Mouse (Mus musculus): ENCODE data around the gene Fbxl2. TPM values are rescaled to one million over a fixed set of nuclear protein-coding genes. Genes with fewer than 3 reads are reported as not detected.

Fbxl2 gene
- polyA plus RNA-seq, 1 experiment: 1.9 TPM

DNA sequence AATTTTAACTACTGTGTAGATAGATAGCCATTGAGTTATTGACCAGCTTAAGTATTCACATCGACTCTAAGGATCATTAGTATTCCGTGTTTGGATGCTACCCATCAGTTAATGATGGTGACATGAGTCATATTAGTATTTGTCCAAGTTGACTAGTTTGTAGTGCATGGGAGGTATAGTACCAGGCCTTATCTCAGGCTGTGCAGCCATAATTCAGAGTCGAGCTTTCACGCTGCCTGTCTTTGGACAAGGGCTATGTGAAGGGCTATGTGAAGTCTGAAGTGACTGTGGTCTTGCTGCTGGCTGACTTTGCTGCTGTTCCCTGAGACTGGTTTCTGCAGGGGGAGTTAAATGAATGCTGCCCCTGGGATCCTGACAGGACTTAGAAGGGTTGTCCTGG, 88.2 kb downstream of the Fbxl2 start:
- WGBS: 98% methylated on average over 4 of the region's 4 CpGs
- Histone ChIP-seq H3K36me3 (ENCODE audit: control insufficient read depth, insufficient read depth, low read length) (peaks cover 46% of the 10 kb centered on the region), H3K27me3 (ENCODE audit: control insufficient read depth, insufficient read depth, low read length) (no peaks in the 10 kb centered on the region), H3K4me1 (replicated peaks; ENCODE audit: control insufficient read depth, insufficient read depth, low read length) (no peaks in the 10 kb centered on the region), H3K27ac (ENCODE audit: control insufficient read depth, insufficient read depth, low read length) (no peak overlapping the region), H3K4me3 (ENCODE audit: control insufficient read depth, insufficient read depth, low read length) (no peak overlapping the region)
- DNase-seq: no peak
- TF ChIP-seq CTCF (IDR thresholded peaks at IDR 0.05; ENCODE audit: borderline replicate concordance, control insufficient read depth, extremely low read depth, insufficient read depth, low read length, poor library complexity): no peak
- TF ChIP-seq POLR2A (IDR thresholded peaks at IDR 0.05; ENCODE audit: control insufficient read depth, extremely low read depth, insufficient read depth, low read length, poor library complexity): no peak

DNA sequence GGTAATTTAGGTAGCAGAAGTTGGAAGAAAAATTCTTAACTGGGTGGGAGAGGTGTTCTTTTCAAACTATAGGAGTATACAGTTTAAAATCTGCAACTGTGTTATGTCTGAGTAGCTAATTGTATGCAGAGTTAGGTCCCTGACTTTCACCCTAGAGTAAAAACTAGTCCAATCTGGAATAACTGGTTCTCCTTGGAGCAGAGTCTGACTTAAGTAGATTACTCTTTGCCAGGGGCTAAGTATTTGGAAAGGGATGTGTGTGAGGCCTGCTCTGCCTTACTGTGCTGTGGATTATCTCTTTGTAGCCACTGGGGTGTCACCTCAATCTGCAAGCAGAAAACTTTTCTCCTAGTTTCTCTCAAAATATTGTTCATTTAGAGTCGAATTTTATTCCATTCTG, 98.8 kb downstream of the Fbxl2 start:
- TF ChIP-seq CTCF (IDR thresholded peaks at IDR 0.05; ENCODE audit: borderline replicate concordance, control insufficient read depth, extremely low read depth, insufficient read depth, low read length, poor library complexity): no peak
- TF ChIP-seq POLR2A (IDR thresholded peaks at IDR 0.05; ENCODE audit: control insufficient read depth, extremely low read depth, insufficient read depth, low read length, poor library complexity): no peak
- H3K4me3 ChIP-seq (ENCODE audit: control insufficient read depth, insufficient read depth, low read length): no peak overlapping the region
- DNase-seq: no peak
- H3K36me3 ChIP-seq (ENCODE audit: control insufficient read depth, insufficient read depth, low read length): peaks cover 22% of the 10 kb centered on the region
- 0 out of 2 replicates have a peak, but pooled peaks cover 4% of the 10 kb centered on the region for H3K4me1 ChIP-seq (replicated peaks; ENCODE audit: control insufficient read depth, insufficient read depth, low read length)
- 94% methylated on average over 1 of the region's 1 CpGs for WGBS
- H3K27me3 ChIP-seq (ENCODE audit: control insufficient read depth, insufficient read depth, low read length): no peaks in the 10 kb centered on the region
- no peak overlapping the region for H3K27ac ChIP-seq (ENCODE audit: control insufficient read depth, insufficient read depth, low read length)

DNA sequence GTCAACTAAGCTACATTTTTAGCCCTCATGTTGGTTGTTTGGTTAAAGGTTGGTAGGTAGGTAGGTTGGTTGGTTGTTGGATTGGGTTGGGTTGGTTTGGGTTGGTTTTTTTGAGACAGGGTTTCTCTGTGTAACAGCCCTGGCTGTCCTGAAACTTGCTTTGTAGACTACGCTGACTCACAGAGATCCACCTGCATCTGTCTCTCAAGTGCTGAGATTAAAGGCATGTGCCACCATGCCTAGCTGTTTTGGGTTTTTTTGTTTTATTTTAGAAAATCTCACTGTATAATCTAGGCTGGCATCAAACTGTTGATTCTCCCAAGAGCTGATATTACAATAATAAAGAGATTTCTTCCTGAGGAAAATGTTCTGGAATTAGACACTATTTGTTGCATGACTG, 102.6 kb downstream of the Fbxl2 start:
- 41% methylated on average over 1 of the region's 1 CpGs for whole genome bisulfite sequencing

DNA sequence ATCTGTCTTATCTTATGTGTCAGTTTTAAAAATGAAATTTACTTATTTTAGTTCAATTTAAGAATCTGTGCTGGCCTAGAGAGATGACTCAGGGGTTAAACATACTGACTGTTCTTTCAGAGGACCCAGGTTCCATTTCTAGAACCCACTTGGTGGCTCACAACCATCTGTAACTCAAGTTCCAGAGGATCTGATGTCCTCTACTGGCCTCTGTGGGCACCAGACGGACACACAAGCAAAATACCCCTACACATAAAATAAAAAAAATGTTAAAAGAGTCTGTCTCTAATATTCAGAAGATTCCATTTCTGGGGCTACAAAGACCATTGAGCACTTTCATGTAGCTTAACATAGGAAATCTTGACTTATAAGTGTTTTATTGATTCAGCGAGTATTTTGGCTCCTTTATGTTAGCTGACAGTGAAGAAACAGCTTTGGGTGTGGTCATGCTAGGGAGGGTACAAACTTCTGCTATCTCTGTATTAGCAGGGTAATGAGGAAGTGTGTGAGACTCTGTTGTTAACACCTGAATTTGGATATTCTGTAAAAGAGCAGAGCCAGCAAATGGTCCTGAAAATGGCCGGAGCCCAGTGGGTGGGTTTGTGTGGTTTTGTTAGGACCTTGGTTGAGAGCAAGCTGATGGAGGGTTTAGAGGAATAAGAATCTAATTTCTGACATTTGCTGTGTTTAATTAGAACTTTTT, 104.7 kb downstream of the Fbxl2 start:
- Histone ChIP-seq H3K27me3 (ENCODE audit: control insufficient read depth, insufficient read depth, low read length) (no peaks in the 10 kb centered on the region), H3K4me3 (ENCODE audit: control insufficient read depth, insufficient read depth, low read length) (no peak overlapping the region), H3K36me3 (ENCODE audit: control insufficient read depth, insufficient read depth, low read length) (peaks cover 14% of the 10 kb centered on the region; the same call in 1 of the 2 replicates), H3K27ac (ENCODE audit: control insufficient read depth, insufficient read depth, low read length) (no peak overlapping the region), H3K4me1 (replicated peaks; ENCODE audit: control insufficient read depth, insufficient read depth, low read length) (0 out of 2 replicates have a peak, but pooled peaks cover 6% of the 10 kb centered on the region)
- no peak for DNase-seq
- WGBS: 91% methylated on average over 3 of the region's 3 CpGs
- TF ChIP-seq CTCF (IDR thresholded peaks at IDR 0.05; ENCODE audit: borderline replicate concordance, control insufficient read depth, extremely low read depth, insufficient read depth, low read length, poor library complexity) (no peak), POLR2A (IDR thresholded peaks at IDR 0.05; ENCODE audit: control insufficient read depth, extremely low read depth, insufficient read depth, low read length, poor library complexity) (no peak)

More for the DNA sequence above, 102.6 kb downstream of the Fbxl2 start:
- Histone ChIP-seq H3K27me3 (ENCODE audit: control insufficient read depth, insufficient read depth, low read length) (no peaks in the 10 kb centered on the region), H3K36me3 (ENCODE audit: control insufficient read depth, insufficient read depth, low read length) (peaks cover 19% of the 10 kb centered on the region), H3K27ac (ENCODE audit: control insufficient read depth, insufficient read depth, low read length) (no peak overlapping the region), H3K4me3 (ENCODE audit: control insufficient read depth, insufficient read depth, low read length) (no peak overlapping the region), H3K4me1 (replicated peaks; ENCODE audit: control insufficient read depth, insufficient read depth, low read length) (0 out of 2 replicates have a peak, but pooled peaks cover 6% of the 10 kb centered on the region)
- TF ChIP-seq CTCF (IDR thresholded peaks at IDR 0.05; ENCODE audit: borderline replicate concordance, control insufficient read depth, extremely low read depth, insufficient read depth, low read length, poor library complexity) (no peak), POLR2A (IDR thresholded peaks at IDR 0.05; ENCODE audit: control insufficient read depth, extremely low read depth, insufficient read depth, low read length, poor library complexity) (no peak)
- DNase-seq: no peak

DNA sequence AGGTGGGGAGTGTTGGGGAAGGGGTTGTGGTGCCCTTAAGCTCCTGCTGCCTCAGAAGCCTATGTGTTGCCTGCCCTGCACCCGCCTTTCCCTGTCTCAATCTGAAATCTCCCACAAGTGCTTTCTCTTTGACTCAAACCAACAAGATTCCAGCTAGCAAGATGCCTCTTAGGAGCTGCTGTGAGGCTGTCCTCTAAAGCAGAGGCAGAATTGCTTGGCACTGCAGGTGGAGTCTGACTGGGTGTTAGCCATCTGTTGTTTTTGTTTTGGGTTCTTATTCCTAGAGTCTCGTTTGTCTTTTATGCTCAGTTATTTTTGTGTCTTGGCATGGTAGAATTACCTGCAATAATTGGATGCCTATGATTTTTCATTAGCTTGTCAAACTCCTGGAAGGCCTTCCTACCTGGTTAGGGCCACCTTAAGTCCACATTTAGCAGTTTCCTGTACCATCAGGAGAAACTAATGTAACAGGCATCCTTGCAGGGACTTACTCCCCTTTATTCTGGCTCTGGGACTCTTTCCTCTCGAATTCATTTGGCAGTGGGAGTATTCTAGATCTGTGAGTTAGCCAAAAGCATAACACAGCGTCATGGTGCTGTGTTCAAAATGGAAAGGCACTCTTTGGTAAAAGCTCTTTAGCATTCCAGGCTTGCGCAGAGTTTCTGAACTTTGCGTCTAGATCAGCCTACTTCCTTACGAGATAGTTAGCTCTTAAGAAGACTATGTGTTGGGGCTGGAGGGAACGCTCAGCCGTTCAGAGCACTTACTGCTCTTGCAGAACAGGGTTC, 106.7 kb downstream of the Fbxl2 start:
- no peak overlapping the region for H3K27ac ChIP-seq (ENCODE audit: control insufficient read depth, insufficient read depth, low read length)
- 93% methylated on average over 9 of the region's 9 CpGs for WGBS
- H3K27me3 ChIP-seq (ENCODE audit: control insufficient read depth, insufficient read depth, low read length): no peaks in the 10 kb centered on the region
- H3K4me3 ChIP-seq (ENCODE audit: control insufficient read depth, insufficient read depth, low read length): no peak overlapping the region
- H3K4me1 ChIP-seq (replicated peaks; ENCODE audit: control insufficient read depth, insufficient read depth, low read length): 0 out of 2 replicates have a peak, but pooled peaks cover 6% of the 10 kb centered on the region
- DNase-seq: no peak
- TF ChIP-seq CTCF (IDR thresholded peaks at IDR 0.05; ENCODE audit: borderline replicate concordance, control insufficient read depth, extremely low read depth, insufficient read depth, low read length, poor library complexity): no peak
- TF ChIP-seq POLR2A (IDR thresholded peaks at IDR 0.05; ENCODE audit: control insufficient read depth, extremely low read depth, insufficient read depth, low read length, poor library complexity): no peak
- no peaks in the 10 kb centered on the region for H3K36me3 ChIP-seq (ENCODE audit: control insufficient read depth, insufficient read depth, low read length)

DNA sequence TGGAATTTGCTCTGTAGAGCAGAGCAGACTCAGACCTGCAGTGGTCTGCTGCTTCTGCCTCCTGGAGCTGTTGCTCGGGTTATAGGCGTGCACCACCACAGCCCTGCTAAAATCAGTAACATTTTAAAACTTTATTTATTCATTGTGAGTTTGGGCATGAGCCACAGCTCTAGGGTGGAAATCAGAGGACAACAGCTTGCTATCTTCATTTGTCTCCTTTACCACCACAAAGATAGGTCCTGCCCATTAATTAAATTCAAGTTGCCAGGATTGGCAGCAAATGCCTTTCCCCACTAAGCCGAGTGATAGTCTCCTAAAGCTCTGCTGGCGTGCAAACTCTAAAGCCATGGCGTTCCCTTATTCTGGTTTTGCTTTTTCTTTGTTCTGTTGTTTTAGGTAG, 110.4 kb downstream of the Fbxl2 start:
- 94% methylated on average over 5 of the region's 5 CpGs for WGBS
- Histone ChIP-seq H3K27me3 (ENCODE audit: control insufficient read depth, insufficient read depth, low read length) (no peaks in the 10 kb centered on the region), H3K36me3 (ENCODE audit: control insufficient read depth, insufficient read depth, low read length) (no peaks in the 10 kb centered on the region), H3K4me3 (ENCODE audit: control insufficient read depth, insufficient read depth, low read length) (no peak overlapping the region), H3K27ac (ENCODE audit: control insufficient read depth, insufficient read depth, low read length) (no peak overlapping the region), H3K4me1 (replicated peaks; ENCODE audit: control insufficient read depth, insufficient read depth, low read length) (peaks cover 15% of the 10 kb centered on the region)
- TF ChIP-seq CTCF (IDR thresholded peaks at IDR 0.05; ENCODE audit: borderline replicate concordance, control insufficient read depth, extremely low read depth, insufficient read depth, low read length, poor library complexity): no peak
- no peak for TF ChIP-seq POLR2A (IDR thresholded peaks at IDR 0.05; ENCODE audit: control insufficient read depth, extremely low read depth, insufficient read depth, low read length, poor library complexity)
- no peak for DNase-seq

Measured in thymus, adult 2 months (tissue).